Mouse (Mus musculus) embryonic facial prominence, embryonic 10.5 days (tissue): ENCODE measurements at regions not wholly inside any gene's neighbourhood (a gene's known extent, or its start where the extent isn't known, plus 50 kb on each side); places are given as distances from the start of the nearest gene placed in this dataset.
"Not testable (repeated sequence)": the region's sequence is repeated elsewhere in the genome, so short reads cannot be mapped to it uniquely, and the experiment has no call there.

Source experiments
- DNase-seq: peaks from one replicate; pipeline ENCODE4 v3.0.0-alpha.2; 2017; ENCODE audit warnings: low spot score
- H3K27ac ChIP-seq: fragments of 300-500 bp; sonication (generic); replicated peaks from 2 replicates; pipeline ENCODE4 v1.5.1; 2016; ENCODE audit warnings: mild to moderate bottlenecking
- H3K27me3 ChIP-seq: fragments of 300-500 bp; sonication (generic); replicated peaks from 2 replicates; pipeline ENCODE4 v1.6.1; 2016; ENCODE audit warnings: low read depth, mild to moderate bottlenecking; ENCODE audit not compliant: poor library complexity, severe bottlenecking
- H3K36me3 ChIP-seq: fragments of 300-500 bp; sonication (generic); replicated peaks from 2 replicates; pipeline ENCODE4 v1.6.1; 2016; ENCODE audit warnings: mild to moderate bottlenecking, moderate library complexity
- H3K4me1 ChIP-seq: fragments of 300-500 bp; sonication (generic); 2 replicates; pipeline ENCODE4 v1.6.1; 2016
- H3K4me3 ChIP-seq: fragments of 300-500 bp; sonication (generic); 2 replicates; pipeline ENCODE4 v1.5.1; 2016; ENCODE audit warnings: mild to moderate bottlenecking, moderate library complexity
- H3K9me3 ChIP-seq: fragments of 300-500 bp; sonication (generic); 2 replicates; pipeline ENCODE4 v1.6.1; 2016; ENCODE audit warnings: mild to moderate bottlenecking
- WGBS: fragments of 180-500 bp; shearing (Covaris S2); methylation state at CpG from one replicate; pipeline ENCODE4 v1.1.7; 2016; 5-methylcytosine and 5-hydroxymethylcytosine counted together

GRCm38 (mm10) chr14:87749068-87749467, 332.6 kb downstream of the Tdrd3 start:
- H3K4me3 ChIP-seq = no peak overlapping the region
- DNase-seq = no peak
- no peaks in the 10 kb centered on the region for H3K36me3 ChIP-seq
- no peaks in the 10 kb centered on the region for H3K4me1 ChIP-seq
- H3K27me3 ChIP-seq = no peaks in the 10 kb centered on the region
- H3K9me3 ChIP-seq = no peaks in the 10 kb centered on the region
- 73% methylated on average over 3 of the region's 3 CpGs for WGBS
- no peak overlapping the region for H3K27ac ChIP-seq

- Histone ChIP-seq H3K4me1 (no peaks in the 10 kb centered on the region), H3K27me3 (no peaks in the 10 kb centered on the region)
- DNase-seq = no peak
Measured at GRCm38 (mm10) chr14:87749762-87750161, 333.3 kb downstream of the Tdrd3 start.

GRCm38 (mm10) chr14:87750665-87751170, 334.3 kb downstream of the Tdrd3 start:
- no peak overlapping the region for H3K4me3 ChIP-seq
- DNase-seq = no peak
- H3K27ac ChIP-seq = no peak overlapping the region
- no peaks in the 10 kb centered on the region for H3K4me1 ChIP-seq
- H3K9me3 ChIP-seq = no peaks in the 10 kb centered on the region
- no peaks in the 10 kb centered on the region for H3K36me3 ChIP-seq
- no peaks in the 10 kb centered on the region for H3K27me3 ChIP-seq
- WGBS = 83% methylated on average over 3 of the region's 3 CpGs

More at GRCm38 (mm10) chr14:87749762-87750161, 333.3 kb downstream of the Tdrd3 start:
- Histone ChIP-seq H3K27ac (no peak overlapping the region), H3K36me3 (no peaks in the 10 kb centered on the region), H3K4me3 (no peak overlapping the region), H3K9me3 (no peaks in the 10 kb centered on the region)

- H3K27me3 ChIP-seq = no peaks in the 10 kb centered on the region
Measured at GRCm38 (mm10) chr14:87754744-87755143, 338.3 kb downstream of the Tdrd3 start.

GRCm38 (mm10) chr14:87775332-87775890, 359.0 kb downstream of the Tdrd3 start:
- H3K4me1 ChIP-seq = no peaks in the 10 kb centered on the region
- no peaks in the 10 kb centered on the region for H3K9me3 ChIP-seq
- H3K4me3 ChIP-seq = no peak overlapping the region
- H3K36me3 ChIP-seq = no peaks in the 10 kb centered on the region
- H3K27me3 ChIP-seq = no peaks in the 10 kb centered on the region
- DNase-seq = no peak
- no peak overlapping the region for H3K27ac ChIP-seq

More at GRCm38 (mm10) chr14:87754744-87755143, 338.3 kb downstream of the Tdrd3 start:
- DNase-seq = no peak
- H3K36me3 ChIP-seq = no peaks in the 10 kb centered on the region
- no peak overlapping the region for H3K27ac ChIP-seq
- no peak overlapping the region for H3K4me3 ChIP-seq
- no peaks in the 10 kb centered on the region for H3K9me3 ChIP-seq
- whole genome bisulfite sequencing = 64% methylated on average over 4 of the region's 4 CpGs
- H3K4me1 ChIP-seq = no peaks in the 10 kb centered on the region

- no peak for DNase-seq
- Histone ChIP-seq H3K27ac (no peak overlapping the region), H3K27me3 (no peaks in the 10 kb centered on the region), H3K9me3 (no peaks in the 10 kb centered on the region), H3K36me3 (no peaks in the 10 kb centered on the region), H3K4me3 (no peak overlapping the region), H3K4me1 (no peaks in the 10 kb centered on the region)
- 88% methylated on average over 1 of the region's 1 CpGs for WGBS
Measured at GRCm38 (mm10) chr14:87799803-87800202, 383.4 kb downstream of the Tdrd3 start.

- not testable (repeated sequence) for H3K27me3 ChIP-seq, H3K4me3 ChIP-seq, H3K4me1 ChIP-seq, H3K27ac ChIP-seq, DNase-seq, H3K36me3 ChIP-seq, H3K9me3 ChIP-seq
- 93% methylated on average over 15 of the region's 15 CpGs for WGBS
Measured at GRCm38 (mm10) chr14:87809664-87810063, 393.2 kb downstream of the Tdrd3 start.

GRCm38 (mm10) chr14:87844120-87844519, 427.7 kb downstream of the Tdrd3 start:
- 82% methylated on average over 2 of the region's 2 CpGs for WGBS
- no peak overlapping the region for H3K4me3 ChIP-seq
- no peaks in the 10 kb centered on the region for H3K36me3 ChIP-seq
- no peak for DNase-seq
- H3K4me1 ChIP-seq = no peaks in the 10 kb centered on the region
- no peaks in the 10 kb centered on the region for H3K9me3 ChIP-seq
- no peak overlapping the region for H3K27ac ChIP-seq
- H3K27me3 ChIP-seq = no peaks in the 10 kb centered on the region

- H3K4me1 ChIP-seq = peaks cover 7% of the 10 kb centered on the region
- whole genome bisulfite sequencing = 87% methylated on average over 3 of the region's 3 CpGs
- H3K36me3 ChIP-seq = no peaks in the 10 kb centered on the region
- H3K4me3 ChIP-seq = no peak overlapping the region
- no peak for DNase-seq
- no peaks in the 10 kb centered on the region for H3K27me3 ChIP-seq
- no peak overlapping the region for H3K27ac ChIP-seq
- no peaks in the 10 kb centered on the region for H3K9me3 ChIP-seq
Measured at GRCm38 (mm10) chr14:87861486-87861885, 445.0 kb downstream of the Tdrd3 start.

GRCm38 (mm10) chr14:87864388-87865215, 448.2 kb downstream of the Tdrd3 start:
- DNase-seq = no peak
- Histone ChIP-seq H3K27me3 (no peaks in the 10 kb centered on the region), H3K27ac (no peak overlapping the region), H3K4me1 (peaks cover 7% of the 10 kb centered on the region), H3K36me3 (no peaks in the 10 kb centered on the region), H3K4me3 (no peak overlapping the region), H3K9me3 (no peaks in the 10 kb centered on the region)
- 86% methylated on average over 9 of the region's 9 CpGs for WGBS

- no peaks in the 10 kb centered on the region for H3K36me3 ChIP-seq
- no peak for DNase-seq
- H3K9me3 ChIP-seq = no peaks in the 10 kb centered on the region
- H3K4me1 ChIP-seq = peaks cover 7% of the 10 kb centered on the region
- no peaks in the 10 kb centered on the region for H3K27me3 ChIP-seq
- H3K27ac ChIP-seq = no peak overlapping the region
- 67% methylated on average over 14 of the region's 14 CpGs for whole genome bisulfite sequencing
- no peak overlapping the region for H3K4me3 ChIP-seq
Measured at GRCm38 (mm10) chr14:87865216-87866202, 449.1 kb downstream of the Tdrd3 start.

GRCm38 (mm10) chr14:87901784-87902183, 485.3 kb downstream of the Tdrd3 start:
- H3K4me3 ChIP-seq = no peak overlapping the region
- DNase-seq = no peak
- WGBS = 89% methylated on average over 3 of the region's 3 CpGs
- H3K36me3 ChIP-seq = no peaks in the 10 kb centered on the region
- no peaks in the 10 kb centered on the region for H3K9me3 ChIP-seq
- no peak overlapping the region for H3K27ac ChIP-seq
- H3K4me1 ChIP-seq = no peaks in the 10 kb centered on the region
- H3K27me3 ChIP-seq = no peaks in the 10 kb centered on the region
